Mouse (Mus musculus) cortical plate, adult 2 months (tissue): ENCODE results near the gene Tmem251.

Source experiments
- CTCF ChIP-seq: fragments of 200-500 bp; IDR thresholded peaks from 2 replicates; pipeline ENCODE4 v1.5.1; 2011; ENCODE audit warnings: mild to moderate bottlenecking, control low read depth, low read length; ENCODE audit not compliant: insufficient read depth; ENCODE audit errors: extremely low read depth
- POLR2A ChIP-seq: fragments of 200-500 bp; IDR thresholded peaks from 2 replicates; pipeline ENCODE4 v1.6.1; 2011; ENCODE audit warnings: mild to moderate bottlenecking, low read length, control low read depth; ENCODE audit not compliant: insufficient read depth; ENCODE audit errors: extremely low read depth

- TF ChIP-seq POLR2A (no peak), CTCF (no peak)
These were observed 32.6 kb upstream of the Tmem251 start for GRCm38 (mm10) chr12:102710851-102711375.
